ENCODE assay signal across 11 mouse cellular contexts in the genomic region with DNA sequence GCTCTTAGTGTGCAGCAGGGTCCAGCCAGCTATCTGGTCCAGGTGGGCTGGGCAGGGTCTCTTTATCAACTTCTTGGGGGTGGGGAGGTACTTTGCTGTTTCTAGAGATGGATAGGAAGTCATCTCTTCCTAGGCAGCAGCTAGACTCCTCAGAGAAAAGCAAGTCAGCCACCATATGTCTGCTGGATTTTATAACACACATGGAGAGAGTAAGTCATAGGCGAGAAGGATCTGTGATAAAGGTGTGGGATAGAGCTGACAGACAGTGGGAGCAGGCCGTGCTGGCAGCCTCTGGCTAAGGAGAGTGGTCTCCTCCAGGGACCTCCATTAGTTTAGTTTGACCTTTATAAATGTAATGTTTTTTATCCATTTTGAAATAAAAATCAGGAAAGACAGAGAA.
"Had no signal": no experiment of that assay in that cellular context is flagged by ENCODE, and none has a peak within 500 bp of the region (broad histone marks: within the 10 kb centered on the region; RNA-seq: fewer than 3 reads in every experiment).

No protein-coding gene starts in this region.

- ATAC-seq: liver, postnatal 0 days; lung, postnatal 0 days; midbrain, embryonic 13.5 days; midbrain, embryonic 15.5 days had no signal

- DNase-seq: liver, postnatal 0 days; lung, adult 2 months; lung, postnatal 14 days; lung, postnatal 36 days; right cerebral cortex, postnatal 14 days; thymus, adult 18-20 months; thymus, postnatal 14 days; thymus, postnatal 36 days had no signal
